Mouse (Mus musculus) brain, embryonic 18.5 days (tissue): Measurements from ENCODE around the gene Cit.

Source experiments
- DNase-seq: peaks from one replicate; pipeline ENCODE4 v3.0.0-alpha.2; 2012; ENCODE audit warnings: low read depth, low spot score

Gene Cit

DNA sequence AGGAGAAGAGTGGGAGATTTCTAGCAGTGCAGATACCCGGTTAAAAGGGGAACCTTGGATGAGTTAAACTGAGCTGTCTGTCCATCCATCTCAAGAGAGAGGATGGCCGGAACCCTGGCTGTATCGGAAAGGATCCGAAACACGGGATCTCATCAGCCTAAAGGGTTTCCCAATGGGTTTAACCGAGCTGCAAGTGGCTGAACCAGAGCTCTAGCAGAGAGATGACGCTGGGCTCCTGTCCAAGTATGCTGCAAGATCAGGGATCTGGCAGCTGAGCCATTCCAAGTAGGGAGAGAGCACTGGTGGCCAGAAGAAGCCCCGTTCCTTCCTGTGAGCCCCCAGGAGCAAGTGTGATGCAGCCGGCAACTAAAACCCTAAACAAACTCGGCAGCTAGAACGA is 64.0 kb downstream of the Cit start:
- DNase-seq, result no peak

DNA sequence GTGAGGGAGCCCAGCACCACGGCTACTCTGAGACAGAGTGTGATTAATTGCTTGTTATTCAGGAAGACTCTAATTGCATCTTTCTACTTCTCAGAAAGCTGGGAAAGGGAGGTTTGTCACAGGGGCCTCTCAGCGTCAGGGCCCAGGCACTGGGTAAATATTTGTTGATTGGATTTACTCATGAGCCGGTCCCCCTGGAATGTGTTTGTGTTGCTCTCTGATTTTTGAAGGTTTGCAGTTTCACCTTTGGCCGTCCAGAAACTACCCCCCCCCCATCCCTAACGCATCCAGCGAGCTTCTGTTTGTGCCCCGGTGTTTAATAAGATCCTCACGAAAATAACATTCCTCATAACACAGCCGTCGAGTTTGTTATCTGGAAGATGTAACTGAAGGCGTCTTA is 65.4 kb downstream of the Cit start:
- no peak for DNase-seq

DNA sequence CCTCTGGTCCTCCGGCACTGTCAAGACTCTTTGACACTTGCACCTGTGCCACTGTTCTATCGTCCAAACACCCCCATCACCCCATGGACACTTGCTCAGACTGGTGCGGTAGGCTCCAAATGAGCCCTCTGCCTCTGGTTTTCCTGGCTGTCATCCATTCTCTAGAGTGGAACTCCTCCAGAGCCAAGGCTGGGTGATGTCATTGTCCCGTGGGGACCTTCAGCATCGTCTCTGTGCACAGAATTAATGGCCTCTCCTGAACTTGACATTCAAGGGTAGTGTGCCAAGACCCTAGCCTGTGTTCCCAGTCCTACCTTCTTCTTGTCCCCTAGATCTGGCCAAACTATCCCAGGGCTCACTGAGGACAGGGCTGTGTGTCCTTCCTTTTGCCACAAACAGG is 70.4 kb downstream of the Cit start:
- DNase-seq, result no peak

- no peak for DNase-seq
Observed at GRCm38 (mm10) chr5:115917960-115918359, 72.9 kb downstream of the Cit start.

GRCm38 (mm10) chr5:115918597-115919351 is 73.7 kb downstream of the Cit start:
- DNase-seq, result no peak

DNA sequence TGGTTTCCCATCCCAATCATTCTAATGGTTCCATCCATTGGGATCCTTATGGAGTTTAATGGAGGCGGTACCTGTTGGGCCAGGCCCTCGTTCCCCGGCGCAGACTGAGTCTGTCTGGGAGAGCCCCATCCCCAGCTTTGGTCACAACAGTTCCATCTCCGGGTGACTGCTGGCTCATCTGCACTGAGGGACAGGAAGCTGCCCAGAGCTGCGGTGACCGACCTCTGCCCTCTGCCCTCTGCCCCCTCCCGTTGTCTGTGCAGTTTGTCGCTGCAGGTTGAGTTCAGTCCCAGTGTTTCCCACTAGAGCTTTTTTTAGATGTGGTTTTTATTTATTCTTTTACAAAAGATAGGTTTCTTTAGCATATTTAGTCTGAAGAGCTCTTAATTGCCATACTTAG is 76.9 kb downstream of the Cit start:
- no peak for DNase-seq

- no peak for DNase-seq
Observed at GRCm38 (mm10) chr5:115924946-115925345, 79.9 kb downstream of the Cit start.

GRCm38 (mm10) chr5:115928786-115929507 is 83.9 kb downstream of the Cit start:
- no peak for DNase-seq

- no peak for DNase-seq
Observed at GRCm38 (mm10) chr5:115932325-115932724, 87.2 kb downstream of the Cit start.

DNA sequence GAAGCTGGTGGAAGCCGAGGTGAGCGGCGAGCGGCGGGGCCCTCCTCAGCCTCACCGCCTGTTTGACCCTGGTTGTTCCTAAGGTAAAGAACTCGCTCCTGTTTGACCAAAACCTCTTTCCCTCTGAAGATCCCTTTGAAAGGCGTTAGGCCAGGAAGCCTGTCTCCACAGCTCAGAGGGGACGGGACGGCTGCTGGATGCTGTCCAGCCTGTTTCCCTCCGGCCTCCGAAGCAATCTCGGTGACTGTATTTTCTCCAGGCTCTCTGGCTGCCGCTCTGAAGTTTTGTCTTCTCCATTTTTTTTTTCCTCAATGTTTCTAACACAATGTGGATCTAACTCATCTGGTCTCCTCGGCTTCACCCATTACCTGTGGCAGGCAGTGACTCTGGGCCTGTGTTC is 91.8 kb downstream of the Cit start:
- no peak for DNase-seq

DNA sequence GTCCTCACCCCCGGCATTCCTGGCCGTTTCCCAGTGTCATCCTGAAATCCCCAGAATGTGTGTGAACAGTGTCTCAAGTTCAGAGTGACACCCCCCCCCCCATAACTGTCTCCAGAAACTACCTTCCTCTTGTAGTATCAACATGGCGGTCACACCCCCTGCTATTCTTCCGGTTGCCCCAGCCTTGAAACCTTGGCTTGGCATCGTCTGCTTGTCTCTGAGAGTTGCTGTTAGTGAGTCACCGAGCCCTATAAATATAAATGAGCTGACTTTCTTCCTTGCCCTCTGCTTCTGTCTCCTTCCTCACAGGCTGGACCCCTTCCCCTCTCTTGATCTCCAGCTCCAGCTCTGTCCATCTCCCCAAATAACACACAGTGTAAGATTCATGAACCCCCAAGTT is 92.5 kb downstream of the Cit start:
- DNase-seq, result no peak

DNA sequence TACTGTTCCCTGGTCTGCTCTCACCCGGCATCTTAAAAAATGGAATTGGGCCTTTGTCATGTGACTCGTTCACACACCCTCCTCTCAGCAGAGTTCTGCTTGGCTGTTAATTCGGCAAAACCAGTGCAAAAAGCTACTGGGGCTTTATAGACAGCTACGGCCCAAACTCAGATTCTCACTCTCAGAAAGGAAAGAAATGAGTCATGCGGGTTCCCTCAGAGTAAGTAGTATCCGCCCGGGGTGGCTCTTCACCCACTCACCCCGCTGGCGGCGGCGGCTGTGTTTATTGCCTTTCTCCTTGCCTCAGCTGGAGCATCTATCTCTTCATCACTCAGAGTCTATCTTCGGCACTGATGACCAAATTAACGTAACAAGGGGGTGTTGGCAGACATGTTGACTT is 93.9 kb downstream of the Cit start:
- no peak for DNase-seq

DNA sequence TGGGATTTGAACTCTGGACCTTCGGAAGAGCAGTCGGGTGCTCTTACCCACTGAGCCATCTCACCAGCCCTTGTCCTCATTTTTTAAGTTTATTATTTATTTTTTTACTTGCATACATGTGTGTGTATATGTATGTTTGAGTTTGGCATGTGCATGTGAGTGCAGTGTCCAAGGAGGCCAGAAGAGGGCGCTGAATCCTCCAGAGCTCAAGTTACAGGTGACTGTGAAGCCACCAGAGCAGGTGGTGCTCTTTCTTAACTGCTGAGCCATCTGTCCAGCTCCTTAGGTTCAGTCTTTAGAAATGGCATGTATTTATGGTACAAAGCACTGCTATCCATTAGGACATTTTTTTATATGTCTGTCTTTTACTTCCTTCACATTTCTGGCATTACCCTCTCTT is 97.3 kb downstream of the Cit start:
- DNase-seq, result no peak

GRCm38 (mm10) chr5:115944791-115945490 is 99.9 kb downstream of the Cit start:
- DNase-seq, result no peak

DNA sequence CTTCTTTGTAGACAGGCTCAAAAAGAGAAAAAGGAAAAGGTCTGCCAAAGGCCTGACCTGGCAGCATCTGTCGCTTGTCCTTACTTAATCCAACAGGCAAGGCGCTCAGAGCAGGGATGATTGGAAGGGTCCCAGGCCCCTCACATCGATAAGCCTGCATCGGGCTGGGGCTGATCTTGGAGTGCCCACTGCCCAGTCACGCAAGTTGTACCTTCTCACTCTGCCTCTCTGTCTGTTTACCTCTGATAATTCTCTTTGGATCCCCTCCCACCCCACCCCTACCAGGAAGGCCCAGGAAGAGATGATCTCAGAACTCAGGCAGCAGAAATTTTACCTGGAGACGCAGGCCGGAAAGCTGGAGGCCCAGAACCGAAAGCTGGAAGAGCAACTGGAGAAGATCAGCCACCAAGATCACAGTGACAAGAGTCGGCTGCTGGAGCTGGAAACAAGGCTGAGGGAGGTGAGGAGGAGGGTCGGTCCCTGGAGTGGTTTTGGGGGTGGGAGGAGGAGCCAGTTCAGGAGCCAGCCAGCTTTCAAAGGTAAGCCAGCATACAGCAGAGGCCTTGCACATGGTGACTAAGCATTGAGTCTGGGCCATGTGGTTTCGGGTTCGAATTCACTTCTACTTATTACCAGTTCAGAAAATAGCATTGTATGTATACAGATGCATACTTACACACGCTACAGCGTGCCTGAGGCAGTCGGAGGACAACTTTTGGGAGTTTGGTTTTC is 102.7 kb downstream of the Cit start:
- no peak for DNase-seq

DNA sequence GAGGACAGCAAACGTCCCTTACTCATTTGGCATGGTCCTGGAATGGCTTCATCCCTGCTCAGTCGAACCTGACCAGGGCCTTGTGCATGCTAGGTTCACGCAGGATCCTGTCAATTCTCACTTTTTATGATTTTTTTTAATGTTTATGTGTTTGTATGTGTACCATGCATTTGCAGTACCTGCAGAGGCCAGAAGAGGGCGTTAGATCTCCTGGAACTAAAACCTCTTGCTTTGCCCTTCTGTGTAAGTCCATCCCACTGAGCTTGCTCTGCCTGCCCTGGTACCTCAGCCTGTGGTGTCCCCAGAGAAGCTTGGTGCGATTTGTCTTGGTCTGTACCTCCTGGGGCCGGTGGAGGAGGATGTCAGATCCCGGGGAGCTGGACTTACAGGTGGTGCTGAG is 105.9 kb downstream of the Cit start:
- no peak for DNase-seq

DNA sequence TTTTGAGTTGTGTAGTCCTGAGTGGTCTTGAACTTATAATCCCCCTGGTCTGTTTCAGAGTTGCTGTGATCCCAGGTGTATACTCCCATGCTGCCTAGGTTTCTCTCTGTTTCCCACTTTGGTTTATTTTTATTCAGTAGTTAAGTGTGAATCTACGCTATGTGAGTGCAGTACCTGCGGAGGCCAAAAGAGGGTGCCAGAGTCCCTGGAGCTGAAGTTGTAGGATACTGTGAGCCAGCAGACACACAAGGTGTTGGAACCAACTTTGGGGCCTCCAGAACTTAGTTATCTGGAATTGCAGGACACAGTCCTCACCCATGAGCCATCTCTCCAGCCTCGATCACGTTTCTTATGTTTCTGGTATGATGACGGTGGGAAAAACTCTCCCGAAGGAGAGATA is 108.1 kb downstream of the Cit start:
- no peak for DNase-seq

- no peak for DNase-seq
Observed at GRCm38 (mm10) chr5:115954084-115954483, 109.0 kb downstream of the Cit start.

- DNase-seq, result no peak
Observed at GRCm38 (mm10) chr5:115954549-115954948, 109.5 kb downstream of the Cit start.

DNA sequence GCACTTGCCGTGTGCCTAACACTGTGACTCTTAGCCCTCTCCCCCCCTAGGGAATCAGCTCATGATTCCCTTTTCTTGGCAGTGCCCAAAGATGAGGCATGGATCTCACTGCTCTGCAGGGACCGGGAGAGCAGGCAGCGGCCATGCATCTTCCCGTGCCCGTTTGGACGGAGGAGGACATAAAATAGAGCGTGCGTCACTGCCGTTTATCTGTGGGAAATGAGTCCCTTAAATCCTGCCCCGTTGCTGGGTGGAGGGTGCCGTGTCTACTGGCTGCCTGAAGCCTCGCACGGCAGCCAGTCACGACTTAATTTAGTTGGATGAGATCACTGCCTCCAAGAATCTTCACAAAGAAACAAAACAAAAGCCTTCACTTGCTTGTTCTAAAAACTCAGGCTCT is 110.1 kb downstream of the Cit start:
- DNase-seq, result no peak

GRCm38 (mm10) chr5:115956048-115956447 is 111.0 kb downstream of the Cit start:
- no peak for DNase-seq

DNA sequence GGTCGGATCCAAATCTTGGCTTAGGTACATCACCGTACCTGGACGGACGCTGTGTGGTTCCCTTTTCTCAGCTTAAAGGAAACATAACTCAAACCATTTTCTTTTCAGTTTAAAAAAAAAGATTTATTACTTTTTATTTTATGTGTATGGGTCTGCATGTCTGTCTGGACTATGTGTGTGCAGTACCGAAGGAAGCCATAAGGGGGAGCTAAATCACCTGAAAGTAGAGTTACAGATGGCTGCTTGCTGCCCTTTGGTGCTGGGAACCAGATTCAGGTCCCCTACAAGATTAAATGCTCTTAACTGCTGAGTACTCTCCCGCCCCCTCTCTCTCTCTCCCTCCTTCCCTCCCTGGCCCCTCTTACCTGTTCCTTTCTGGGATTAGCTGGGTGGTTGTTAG is 112.1 kb downstream of the Cit start:
- DNase-seq, result no peak
